Mouse (Mus musculus): ENCODE results near the gene Tmem123.

DNA sequence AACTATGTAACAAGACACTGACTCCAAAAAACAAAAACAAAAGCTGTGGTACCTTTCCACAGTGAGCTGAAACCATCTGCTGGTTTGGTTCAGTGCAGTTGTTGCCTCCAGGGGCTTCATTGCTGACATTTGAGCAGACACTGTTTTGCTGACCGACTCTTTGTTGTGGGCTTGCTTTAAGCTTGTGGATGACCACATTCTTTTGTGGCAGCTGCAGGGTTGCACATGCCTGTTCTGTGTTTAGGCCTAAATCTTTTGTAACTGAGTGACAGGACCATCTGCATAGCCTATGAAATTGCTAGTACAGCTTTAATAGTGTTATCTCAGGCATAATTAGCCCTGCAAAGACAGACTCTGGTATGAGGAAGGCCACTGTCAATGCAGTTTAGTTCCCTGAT lies 20.8 kb downstream of the Tmem123 start:
- no peak for TF ChIP-seq CTCF (conservative IDR thresholded peaks at IDR 0.05; ENCODE audit: low read length)
- no peak for TF ChIP-seq POU5F1 (IDR thresholded peaks at IDR 0.05; ENCODE audit: borderline replicate concordance, low read length)
- TF ChIP-seq NANOG (IDR thresholded peaks at IDR 0.05; ENCODE audit: borderline replicate concordance, low read length) = no peak
